Mouse (Mus musculus) MEL (cell line): ENCODE results near the gene Dis3l2.

Experiments
- CTCF ChIP-seq, 3 experiments: IDR thresholded peaks in 2 of 3; conservative IDR thresholded peaks in 1 of 3; 2 replicates each; pipeline ENCODE4 v1.5.1; 2011 to 2012; ENCODE audit warnings: low read length in 3 of 3, low read depth in 2 of 3, mild to moderate bottlenecking in 2 of 3, improper control_type of control experiment in 1 of 3, inconsistent platforms in 1 of 3, mixed read lengths in 1 of 3, moderate library complexity in 1 of 3; ENCODE audit not compliant: control insufficient read depth in 1 of 3, insufficient read depth in 1 of 3, poor library complexity in 1 of 3, severe bottlenecking in 1 of 3
- POLR2A ChIP-seq, 2 experiments: IDR thresholded peaks; 2 replicates each; pipeline ENCODE4 v1.6.1; 2011 to 2012; ENCODE audit warnings: low read length in 2 of 2, mild to moderate bottlenecking in 2 of 2, control low read depth in 1 of 2, improper control_type of control experiment in 1 of 2, low read depth in 1 of 2, moderate library complexity in 1 of 2; ENCODE audit not compliant: control insufficient read depth in 1 of 2, insufficient read depth in 1 of 2, poor library complexity in 1 of 2
- UBTF ChIP-seq: IDR thresholded peaks from 2 replicates; pipeline ENCODE4 v1.6.1; 2012; ENCODE audit warnings: low read depth, mild to moderate bottlenecking, inconsistent platforms, low read length, improper control_type of control experiment, moderate library complexity, borderline replicate concordance; ENCODE audit not compliant: insufficient read depth

GRCm38 (mm10) chr1:86719391-86719790 lies 15.8 kb downstream of the Dis3l2 start:
- TF ChIP-seq CTCF (IDR thresholded peaks at IDR 0.05 in 2 of 3, conservative IDR thresholded peaks at IDR 0.05 in 1 of 3; ENCODE audit: control insufficient read depth in 1 of 3, insufficient read depth in 1 of 3, low read depth in 2 of 3, low read length in 3 of 3, poor library complexity in 1 of 3, severe bottlenecking in 1 of 3) (no peak), POLR2A (IDR thresholded peaks at IDR 0.05; ENCODE audit: control insufficient read depth in 1 of 2, insufficient read depth in 1 of 2, low read depth in 1 of 2, low read length in 2 of 2, poor library complexity in 1 of 2) (no peak), UBTF (no peak)
